Mouse (Mus musculus) heart, postnatal 25 days (tissue): ENCODE data around the gene Ccdc175. TPM values are rescaled to one million over a fixed set of nuclear protein-coding genes. Genes with fewer than 3 reads are reported as not detected.
A peak's percentile ranks its signal among the peaks of the same experiment; 100 is the strongest.

Experiments
- DNase-seq: peaks from one replicate; pipeline ENCODE4 v3.0.0; 2022; ENCODE audit warnings: low spot score
- intact Hi-C: fragments of 180-260 bp; cut with DNase I; formaldehyde crosslinking; loops from one replicate; pipeline ENCODE4 v1.15.1; 2025
- total RNA-seq, 2 experiments: library from RNA; stranded (reverse); gene quantifications; 2 replicates each; pipeline ENCODE4 v1.2.3; 2021

The Ccdc175 gene
- not detected for total RNA-seq

DNA sequence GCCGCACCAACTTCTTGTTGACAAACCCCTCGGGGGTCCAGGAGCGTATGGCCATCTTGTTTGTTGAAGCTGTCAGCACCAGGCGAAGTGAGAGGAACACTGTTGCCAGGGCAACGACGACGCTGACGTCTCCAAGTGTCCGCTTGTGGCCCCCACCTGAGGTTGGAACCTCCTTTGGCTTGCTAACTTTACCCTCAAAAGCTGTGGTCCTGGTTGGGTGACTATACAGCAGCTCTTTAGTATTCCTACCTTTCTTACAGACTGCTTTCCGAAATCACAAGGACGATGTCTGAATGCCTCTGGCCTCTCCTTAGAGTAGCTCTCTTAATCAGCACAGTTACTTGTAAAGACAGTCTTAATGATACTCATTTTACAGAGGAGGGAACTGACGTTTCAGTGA is at the start of gene Ccdc175:
Gene Ccdc175 (minus strand): TSS at position 101 of the 400 bp plus-strand sequence.
- DNase-seq: no peak
- intact Hi-C loops: no loop called here

DNA sequence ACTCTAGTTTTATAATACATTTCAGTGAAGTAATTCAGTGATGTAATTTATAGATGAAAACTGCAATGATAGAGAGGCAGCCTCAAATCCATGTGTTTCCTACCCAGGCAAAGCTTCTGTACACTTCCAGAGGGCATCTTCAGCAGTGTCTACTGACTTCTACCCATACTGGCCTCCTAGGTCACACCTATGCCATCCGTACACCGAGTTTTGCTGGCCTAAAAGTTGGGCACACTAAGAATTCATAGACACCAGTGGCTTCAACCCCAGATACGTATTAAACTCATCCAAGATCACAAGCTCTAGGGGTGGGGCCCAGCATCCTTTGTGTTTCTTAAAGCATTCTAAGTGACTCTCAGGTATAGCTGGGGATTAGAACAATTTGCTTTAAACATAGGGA is 49.3 kb upstream of the Ccdc175 start:
- DNase-seq: no peak
- intact Hi-C loops: no loop called here

DNA sequence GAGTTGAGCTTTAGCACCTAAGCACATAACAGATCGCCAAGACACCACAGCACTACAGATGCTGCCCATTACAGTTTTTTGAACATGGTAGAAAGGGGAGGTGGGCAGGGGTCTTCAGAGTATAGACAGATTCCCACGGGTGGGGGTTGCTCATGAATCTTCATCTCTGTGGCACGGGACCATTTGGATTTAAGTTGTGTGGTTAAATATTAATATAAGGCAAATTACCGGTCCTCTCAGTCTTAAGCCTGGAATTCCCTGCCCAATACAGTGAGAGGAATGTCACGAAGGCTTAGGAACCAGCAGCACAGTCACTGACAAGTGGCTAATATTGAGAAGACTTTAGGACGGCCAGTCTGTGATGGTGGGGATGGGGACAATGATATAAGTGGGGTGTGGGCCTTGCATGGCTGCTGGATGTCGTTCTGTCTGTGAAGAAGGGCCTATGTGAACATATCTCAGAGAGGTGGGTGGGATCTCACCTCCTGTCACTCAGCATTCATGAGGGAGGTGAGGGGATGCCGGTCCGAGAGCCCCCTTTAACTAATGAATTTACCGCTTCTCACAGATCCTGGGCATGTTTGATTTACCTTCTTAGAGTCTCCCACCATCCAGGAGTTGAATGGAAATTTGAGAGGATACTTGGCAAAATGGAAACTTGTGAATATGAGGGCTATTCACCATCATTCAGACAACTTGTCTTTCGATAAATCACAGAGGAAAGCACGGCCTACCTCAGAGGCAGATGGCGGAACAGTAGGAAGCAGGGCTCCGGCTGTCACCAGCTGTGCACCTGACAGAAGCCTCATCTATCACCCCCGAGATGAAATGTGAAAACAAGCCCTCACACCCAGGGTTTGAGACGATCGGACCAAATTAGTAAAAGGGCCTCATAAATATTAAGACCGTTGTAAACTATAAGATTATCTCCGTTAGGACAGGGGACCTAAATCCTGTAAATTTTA is 48.3 kb upstream of the Ccdc175 start:
- no peak for DNase-seq
- intact Hi-C loops: no loop called here

DNA sequence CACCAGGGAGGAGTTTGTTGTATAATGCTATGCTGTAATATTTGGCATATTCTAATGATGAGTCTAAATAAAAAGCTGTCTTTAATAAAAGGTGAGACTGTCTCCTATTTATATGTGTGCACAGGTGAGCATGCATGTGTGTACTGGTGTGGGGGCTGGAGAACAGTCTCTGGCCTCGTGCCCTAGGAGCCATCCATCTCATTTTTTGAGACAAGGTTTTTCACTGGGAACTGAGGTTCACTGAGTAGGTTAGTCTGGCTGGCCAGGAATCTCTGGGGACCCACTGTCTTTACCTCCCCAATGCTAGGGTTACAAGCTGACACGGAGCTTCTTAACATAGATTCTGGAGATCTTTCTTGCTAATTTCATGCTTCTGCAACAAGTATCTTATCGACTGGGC is 47.3 kb upstream of the Ccdc175 start:
- intact Hi-C loops: no loop called here
- no peak for DNase-seq

DNA sequence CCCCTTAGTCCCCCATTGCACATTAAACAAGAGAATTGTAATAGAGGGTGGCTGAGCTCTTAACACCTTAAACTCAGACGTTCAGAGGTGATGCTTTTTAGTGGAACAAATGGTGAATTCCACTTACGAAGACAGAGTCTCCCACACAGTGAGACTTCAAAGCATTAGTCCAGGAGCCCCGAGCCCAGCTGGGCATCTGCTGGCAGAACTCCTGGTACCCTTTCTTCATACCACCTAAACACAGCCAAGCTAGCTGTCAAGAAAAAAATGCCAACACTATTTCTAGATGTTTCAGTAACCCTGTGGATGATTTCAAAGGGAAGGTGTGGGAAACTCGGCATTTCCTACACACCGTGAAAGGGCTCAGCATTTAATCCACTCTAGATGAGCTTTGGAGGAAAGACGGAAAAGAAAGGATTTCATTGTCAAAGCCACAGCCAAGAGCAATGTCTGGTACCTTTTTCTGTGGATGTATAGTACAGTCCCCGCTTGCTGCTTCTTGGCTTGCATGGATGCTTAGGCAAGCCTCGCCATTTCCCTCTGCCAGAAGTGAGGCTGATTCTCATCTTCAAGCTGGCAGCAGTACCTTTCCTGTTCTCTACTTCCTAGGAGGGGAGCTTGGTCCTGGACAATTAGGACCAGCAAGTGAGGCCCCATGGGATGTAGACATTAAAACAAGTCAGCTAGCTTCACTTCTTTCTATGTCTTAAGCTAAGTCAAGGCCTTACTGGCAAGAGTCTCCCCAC is 44.8 kb upstream of the Ccdc175 start:
- intact Hi-C loops: no loop called here
- no peak for DNase-seq

DNA sequence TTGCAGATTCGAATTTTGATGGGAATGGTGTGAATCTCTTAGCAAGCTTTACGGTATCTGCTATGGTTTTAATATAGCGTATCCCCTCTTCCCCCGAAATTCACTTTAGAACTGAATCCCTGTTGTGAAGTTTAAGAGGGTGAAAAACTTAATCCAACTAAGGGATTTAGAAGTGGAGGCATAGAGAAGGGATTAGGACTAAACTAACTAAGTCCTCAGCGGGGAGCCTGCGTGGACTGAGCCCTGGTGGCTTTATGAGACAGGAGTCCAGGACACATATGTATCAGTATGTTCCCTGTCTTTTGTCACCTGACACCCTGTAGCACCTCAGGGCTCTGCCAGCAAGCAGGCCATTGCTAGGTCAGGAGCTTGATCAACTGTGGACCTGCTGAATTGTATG is 42.9 kb upstream of the Ccdc175 start:
- no peak for DNase-seq
- intact Hi-C loops: no loop called here

DNA sequence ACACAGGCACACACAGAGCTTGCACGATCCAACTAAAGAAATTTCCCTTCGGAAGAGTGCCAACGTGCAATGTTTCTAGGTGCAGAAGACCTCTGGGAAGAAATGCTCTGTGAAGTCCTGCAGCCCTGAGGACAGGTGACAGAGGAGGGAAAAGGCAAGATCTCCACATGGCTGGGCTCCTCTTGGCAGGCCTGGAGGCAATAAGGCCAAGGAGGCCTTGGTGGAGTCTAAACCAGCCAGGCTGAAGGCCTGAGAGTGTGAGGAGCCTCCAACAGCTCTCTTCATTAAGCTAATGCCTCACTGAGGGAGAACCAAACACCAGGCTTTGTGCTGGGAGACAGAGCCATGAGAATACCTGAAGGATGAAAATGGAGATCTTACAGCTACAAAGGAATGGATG is 40.5 kb upstream of the Ccdc175 start:
- intact Hi-C loops: no loop called here
- DNase-seq: no peak

DNA sequence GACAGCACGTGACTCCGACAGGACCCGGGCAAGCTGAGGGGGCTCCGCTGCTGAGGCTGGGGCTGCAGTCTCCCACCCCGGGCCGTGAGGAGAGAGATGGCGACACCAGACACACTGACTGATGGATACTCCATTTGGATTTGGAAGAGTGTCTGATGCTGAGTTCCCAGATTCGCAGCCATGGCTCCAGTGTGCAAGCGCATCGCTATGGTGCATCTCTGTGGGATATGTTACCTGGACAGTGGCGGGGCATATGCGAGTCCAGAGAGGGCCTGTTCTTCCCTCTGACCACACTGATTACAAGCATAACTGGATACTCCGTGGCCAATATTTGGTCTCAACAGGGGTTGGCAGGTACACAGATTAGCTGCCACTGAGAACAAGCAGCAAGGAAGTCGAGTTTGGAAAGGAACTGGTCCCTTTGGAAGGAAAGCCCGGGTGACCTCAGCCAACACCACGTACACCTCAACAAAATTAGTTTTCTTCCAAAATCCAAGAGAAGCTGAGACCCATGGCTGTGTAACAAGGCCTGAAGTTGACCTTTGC is 38.8 kb upstream of the Ccdc175 start:
- DNase-seq: no peak
- intact Hi-C loops: no loop called here

DNA sequence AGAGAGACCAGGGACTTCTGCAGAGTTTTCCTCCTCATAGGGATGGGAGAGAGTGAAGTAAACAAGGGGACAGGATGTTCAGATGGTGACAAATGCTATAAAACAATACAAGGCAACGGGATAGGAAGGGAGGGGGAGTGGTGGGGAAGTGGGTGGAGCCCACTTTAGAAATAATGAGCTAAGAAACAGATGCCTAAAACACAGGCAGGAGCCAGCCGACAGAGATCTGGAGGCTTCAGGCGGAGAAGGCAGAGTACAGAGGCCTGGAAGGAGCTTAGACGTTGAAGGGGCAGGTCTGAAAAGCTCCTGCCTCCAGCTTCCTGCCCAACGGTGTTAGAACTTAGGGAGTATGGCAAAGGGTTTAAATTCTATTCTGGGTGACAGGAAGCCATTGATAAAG is 28.7 kb upstream of the Ccdc175 start:
- peak; percentile 40 for DNase-seq
- intact Hi-C loops: no loop called here

DNA sequence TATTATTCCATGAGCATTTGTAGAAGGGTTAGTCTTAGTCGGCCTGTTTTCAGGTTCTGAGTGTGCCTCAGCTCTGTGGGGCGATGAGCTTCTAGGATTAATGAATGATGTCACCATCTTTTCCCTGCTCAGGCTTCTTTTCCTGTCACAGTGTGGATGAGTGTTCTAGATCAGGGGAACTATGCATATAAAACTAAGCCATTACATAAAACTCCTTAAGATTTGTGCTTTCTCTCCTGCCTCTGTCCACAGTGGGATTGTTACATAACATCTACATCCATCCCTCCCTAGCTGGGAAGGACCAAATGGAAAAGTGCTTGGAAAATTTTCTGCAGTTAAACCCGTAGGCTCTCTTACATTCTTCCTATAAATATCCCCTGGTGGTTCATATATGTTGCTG is 16.0 kb upstream of the Ccdc175 start:
- DNase-seq: no peak
- intact Hi-C loops: no loop called here

DNA sequence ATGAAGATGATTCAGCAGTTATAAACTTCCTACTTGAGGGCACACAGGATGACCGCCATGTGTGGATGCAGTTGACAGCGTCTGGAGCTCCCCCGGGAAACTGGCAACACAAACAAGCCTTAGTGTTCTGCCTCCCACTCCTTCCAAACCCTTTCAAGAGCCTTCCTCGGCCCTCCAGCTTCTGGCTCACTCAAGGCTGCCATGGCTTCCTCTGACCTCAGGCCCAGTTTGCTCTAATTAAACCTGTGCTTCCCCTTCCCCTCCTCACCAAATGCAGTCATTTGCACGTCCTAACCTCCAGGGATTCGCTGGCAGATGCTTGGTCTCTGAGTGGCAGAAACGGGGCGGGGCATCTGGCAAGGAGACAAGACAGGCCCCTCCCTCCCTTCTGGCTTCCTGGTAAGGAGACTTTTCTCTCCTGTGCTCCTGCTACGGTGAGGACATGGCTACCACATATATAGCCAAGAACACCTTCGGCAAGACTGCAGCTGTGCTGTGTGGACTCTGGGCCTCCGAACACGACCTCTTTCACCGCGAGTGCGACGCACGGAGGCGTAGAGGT is 13.2 kb upstream of the Ccdc175 start:
- intact Hi-C loops: no loop called here
- DNase-seq: peak; percentile 8

DNA sequence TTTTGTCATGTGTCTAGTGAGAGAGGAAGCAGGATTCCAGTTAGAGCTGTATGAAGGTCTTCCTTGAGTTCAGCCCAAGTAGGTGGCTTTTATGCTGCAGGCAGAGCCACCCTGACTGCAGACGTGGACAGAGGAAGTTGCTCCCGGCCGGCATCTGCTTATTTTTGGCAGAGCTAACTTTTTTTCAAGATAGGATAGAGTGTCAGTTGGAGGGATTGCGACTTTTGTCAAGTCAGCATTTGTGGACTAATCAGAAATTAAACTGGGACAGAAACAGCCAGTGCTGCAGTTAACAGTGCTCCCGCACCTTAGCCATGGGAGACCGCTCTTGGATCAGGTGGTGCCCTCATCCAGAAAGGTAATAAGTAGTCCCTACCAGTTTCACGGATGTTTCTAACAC is 12.6 kb upstream of the Ccdc175 start:
- intact Hi-C loops: no loop called here

DNA sequence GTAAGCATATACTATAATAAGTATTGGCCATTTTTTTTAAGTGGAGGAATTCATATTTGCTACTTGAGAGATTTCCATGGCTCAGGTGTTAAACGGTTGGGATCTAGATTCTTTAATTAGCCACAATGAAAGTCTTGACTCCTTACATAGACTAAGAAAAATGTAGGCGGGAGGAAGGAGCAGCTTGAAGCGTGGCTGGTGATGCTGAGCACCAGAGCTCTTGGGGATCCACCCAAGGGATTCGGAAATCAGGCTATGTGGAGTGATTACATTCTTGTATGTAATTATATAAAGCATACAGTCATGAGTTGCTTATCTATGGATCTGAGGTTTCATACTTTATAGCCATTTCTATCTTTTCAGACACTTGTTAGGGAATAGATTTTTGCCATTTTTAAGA is 5.3 kb downstream of the Ccdc175 start:
- intact Hi-C loops: no loop called here
- no peak for DNase-seq

More for the DNA sequence above, 12.6 kb upstream of the Ccdc175 start:
- no peak for DNase-seq

DNA sequence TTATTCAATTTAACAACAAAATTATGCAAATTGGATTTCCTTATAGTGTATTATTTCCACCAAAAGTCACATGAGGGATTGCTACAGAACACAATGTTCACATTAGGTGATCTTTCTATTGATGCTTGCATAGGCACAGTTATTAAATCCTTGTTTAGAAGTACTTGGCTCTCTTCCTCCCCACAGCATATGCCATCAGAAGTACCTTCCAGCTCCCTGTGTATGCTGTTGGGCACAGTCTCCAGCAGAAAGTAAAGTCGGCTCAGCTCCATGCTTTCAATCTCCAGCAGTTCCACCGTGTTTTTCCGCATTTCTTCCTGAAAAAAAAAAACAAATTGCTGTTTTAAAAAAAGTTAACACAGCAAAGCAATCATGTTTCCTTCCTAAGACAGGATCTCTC is 6.5 kb downstream of the Ccdc175 start:
- DNase-seq: no peak
- intact Hi-C loops: no loop called here

DNA sequence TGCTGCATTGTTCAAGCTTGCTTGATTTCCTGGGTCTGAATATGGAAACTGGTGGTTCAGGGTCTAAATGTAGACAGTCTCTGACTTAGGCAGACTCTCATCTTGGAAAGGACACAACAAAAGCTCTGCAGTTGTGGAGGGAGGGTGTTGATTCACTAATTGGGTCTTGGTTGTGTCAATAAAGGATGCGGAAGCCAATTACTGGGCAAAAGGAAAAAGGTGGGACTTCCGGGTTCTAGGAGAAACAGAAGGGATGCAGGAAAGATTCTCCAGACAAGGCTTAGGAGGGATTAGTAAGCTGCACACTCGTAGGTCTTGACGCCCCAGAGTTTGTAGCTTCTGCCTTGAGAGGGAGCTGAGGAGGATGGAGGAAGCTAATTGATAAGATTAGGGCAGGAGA is 26.4 kb downstream of the Ccdc175 start:
- no peak for DNase-seq
- intact Hi-C loops: no loop called here

DNA sequence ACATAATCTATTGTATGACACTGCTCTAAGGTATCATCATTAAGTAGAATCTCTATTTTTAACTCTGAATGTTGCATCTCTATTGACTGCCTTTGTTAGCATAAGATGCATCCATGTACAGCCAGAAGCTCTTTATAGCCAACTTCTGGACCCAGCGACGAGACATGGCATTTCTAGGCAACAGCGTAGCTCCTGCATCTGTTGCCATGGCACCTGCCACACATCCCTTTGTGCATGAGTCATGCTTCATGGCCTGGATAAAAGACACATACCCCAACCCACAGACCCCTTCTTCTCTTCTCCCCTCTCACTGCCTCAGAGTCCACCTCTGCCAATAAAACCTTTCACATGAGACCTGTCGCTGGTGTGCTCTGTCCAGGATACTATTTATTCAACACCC is 34.0 kb downstream of the Ccdc175 start:
- intact Hi-C loops: no loop called here
- no peak for DNase-seq

DNA sequence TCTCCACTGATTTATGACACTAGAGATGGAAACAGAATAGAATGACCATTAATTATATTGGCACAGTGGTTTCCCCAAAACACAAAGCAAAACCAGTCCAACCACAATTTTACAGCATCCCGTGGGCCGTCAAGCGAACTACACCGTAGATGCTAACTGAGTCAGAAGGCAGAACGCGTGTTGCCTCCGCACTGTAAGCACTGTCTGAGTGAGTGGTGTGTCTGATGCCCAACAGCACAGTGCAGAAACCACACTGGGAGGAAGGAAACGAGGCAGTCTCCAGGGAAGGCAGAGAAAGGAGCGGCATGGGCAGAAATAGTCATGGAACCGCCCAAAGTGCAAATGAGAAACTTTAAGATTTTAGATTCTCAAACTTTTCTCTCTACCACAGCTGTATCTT is 55.6 kb downstream of the Ccdc175 start:
- intact Hi-C loops: no loop called here
- DNase-seq: no peak

DNA sequence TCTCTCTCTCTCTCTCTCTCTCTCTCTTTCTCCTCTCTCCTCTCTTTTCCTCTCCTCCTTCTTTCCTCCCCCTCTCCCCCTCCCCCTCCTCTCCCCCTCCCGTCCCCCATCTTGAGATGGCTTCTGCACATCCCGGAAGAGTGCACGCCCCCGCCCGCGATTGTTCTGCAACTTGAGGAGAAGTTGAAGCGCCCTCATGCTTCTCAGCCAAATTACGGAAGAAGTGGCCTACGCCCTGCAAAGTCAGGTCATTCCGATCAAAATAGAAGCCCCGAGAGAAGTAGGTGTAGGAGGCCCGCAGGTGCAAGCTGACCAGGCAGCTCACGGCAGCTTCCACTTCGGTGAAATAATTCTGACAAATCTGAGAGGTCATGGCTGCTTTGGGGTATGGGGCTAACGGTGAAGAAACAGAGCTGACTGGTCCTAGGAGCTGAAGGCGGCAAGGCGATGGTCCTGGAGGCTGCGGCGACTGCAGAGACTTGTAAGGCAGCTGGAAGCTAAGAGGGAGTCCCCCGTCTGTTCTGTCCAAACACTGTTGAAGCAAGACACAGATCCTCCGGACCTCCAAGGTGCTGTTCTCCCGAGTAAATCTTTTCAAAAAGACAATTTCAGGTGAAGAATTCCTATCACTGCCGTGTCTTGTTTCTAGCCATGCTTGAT is 69.0 kb downstream of the Ccdc175 start:
- intact Hi-C loops: no loop called here
- no peak for DNase-seq

DNA sequence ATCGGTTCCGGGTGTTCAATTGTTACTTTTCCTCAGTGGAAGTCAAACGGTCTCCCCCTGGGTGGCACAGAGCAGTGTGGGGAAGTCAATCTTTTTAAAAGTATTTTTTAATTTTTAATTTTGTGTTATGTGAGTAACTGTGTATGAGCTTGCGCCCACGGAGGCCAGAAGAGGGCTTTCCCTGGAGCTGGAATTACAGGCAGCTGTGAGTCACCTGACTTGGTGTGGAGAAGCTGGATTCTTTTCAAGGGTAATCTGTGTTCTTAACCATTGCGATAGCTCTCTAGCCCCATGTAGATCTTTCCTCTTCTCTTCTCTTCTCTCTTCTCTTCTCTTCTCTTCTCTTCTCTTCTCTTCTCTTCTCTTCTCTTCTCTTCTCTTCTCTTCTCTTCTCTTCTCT is 69.7 kb downstream of the Ccdc175 start:
- DNase-seq: no peak
- intact Hi-C loops: no loop called here
